Mouse (Mus musculus) A20 (cell line): ENCODE results near the gene AI467606.
"Not testable (repeated sequence)": the region's sequence is repeated elsewhere in the genome, so short reads cannot be mapped to it uniquely, and the experiment has no call there.

Experiments used
- DNase-seq: peaks from one replicate; pipeline ENCODE4 v3.0.0-alpha.2; 2011; ENCODE audit warnings: low read depth, low spot score

The AI467606 gene

GRCm38 (mm10) chr7:127091114-127091896 is at the start of gene AI467606:
Gene AI467606 (plus strand): TSS chr7:127091359.
- DNase-seq, result peak; percentile 98

DNA sequence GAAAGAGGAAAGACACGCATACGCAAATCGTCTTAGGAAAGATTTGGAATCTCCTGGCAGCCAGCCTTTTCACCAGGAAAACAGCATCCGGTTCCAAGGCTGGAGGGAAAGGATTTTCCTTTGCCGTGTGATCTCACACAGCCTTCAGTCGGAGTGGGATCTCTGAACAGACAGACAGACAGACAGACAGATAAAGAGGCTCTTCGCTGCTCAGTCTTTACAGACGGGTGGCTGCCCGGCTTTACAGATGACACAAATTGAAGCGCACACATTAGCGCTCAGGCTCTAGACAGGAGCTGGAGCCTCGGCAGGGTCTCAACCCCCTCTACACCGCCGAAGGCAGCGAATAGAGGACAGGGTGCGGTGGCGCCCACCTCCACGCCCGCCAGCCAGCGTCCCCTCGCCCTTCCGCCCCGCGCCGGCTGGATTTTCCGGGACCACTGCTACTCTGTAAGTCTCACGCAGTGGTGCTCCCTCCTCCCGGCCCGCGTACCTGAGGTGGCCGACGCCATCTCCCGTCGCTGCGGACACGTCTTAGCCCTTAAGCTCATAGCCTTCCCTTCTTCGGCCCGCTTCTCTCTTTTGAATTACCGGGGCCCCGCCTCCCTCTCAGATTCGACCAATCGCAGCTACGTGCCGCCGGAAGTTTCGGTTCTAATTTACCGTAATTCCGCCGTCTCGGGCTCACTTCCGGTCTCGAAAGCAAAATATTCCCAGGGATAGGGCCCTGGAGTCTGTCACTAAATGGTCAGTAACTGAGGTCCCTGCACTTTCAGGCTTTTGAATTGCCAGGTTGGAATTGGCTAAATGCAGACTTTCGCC is 49.1 kb upstream of the AI467606 start, which contains the start of gene Kif22:
Gene Kif22, minus strand, starts transcription at position 621 of the 822 bp plus-strand sequence.
- DNase-seq, result peak; percentile 91

GRCm38 (mm10) chr7:127055026-127055585 is 36.1 kb upstream of the AI467606 start:
- no peak for DNase-seq

DNA sequence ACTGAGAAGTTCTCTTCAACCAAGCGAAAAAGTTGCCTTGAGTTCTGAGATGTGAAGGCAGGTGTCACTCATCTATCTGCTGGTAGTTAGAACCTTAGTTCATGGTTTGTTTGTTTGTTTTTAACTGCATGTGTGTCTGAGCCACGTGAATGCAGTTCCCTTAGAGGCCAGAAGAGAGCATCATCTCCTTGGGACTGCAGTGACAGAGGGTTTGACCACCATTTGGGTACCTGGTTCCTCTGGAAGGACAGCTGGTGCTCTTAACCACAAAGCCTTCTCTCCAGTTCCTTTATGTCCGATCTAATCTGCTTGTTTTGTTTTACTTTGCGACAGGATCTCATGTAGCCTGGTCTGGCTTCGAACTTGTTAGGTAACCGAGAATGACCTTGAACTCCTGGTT is 25.6 kb upstream of the AI467606 start:
- peak; percentile 43 for DNase-seq

GRCm38 (mm10) chr7:127066317-127066716 is 24.8 kb upstream of the AI467606 start:
- no peak for DNase-seq

DNA sequence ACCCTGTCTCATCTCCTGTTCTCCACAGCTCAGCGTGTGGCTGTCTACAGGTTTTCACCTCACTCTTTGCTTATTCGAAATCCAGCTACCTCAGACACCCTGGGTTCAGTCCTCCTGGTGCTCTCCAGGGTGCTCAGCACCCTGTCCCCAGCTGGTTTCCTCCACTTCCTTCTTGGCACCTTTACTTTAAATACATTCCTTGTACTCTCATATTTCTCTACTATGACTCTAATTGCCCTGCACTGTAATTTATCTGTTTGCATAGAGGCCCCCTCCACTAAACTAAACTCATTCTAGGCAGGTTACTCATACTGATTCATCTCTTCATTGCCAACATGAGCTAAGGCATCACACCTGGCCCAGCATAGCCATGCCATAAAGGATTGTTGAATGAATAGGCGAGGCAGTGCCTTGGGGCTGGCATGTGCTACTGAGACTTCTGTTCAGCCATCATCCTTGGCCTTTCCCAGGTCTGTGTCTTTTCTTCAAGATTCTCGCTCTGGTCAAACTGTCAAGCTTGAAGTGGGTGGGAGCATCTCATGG is 20.2 kb upstream of the AI467606 start:
- DNase-seq, result no peak

GRCm38 (mm10) chr7:127073221-127073620 is 17.9 kb upstream of the AI467606 start:
- DNase-seq, result no peak

DNA sequence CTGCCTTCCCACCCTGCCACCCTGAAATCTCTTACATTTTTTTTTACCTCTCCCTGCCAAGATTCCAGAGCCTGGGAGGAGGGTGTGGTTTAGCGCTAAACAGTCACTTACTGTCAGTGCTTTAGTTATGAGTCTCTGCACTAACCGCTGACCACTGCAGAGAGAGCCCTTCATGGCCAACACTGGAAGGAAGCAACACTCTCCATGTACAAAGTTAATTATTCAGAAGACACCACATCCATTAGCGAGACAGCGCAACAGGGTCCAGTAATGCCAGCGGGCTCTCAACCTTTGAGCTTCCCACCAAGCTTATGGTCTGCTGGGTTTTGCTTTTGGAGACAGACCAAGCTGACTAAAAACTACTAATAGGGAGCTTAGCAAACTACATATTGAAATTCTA is 15.0 kb upstream of the AI467606 start:
- no peak for DNase-seq

DNA sequence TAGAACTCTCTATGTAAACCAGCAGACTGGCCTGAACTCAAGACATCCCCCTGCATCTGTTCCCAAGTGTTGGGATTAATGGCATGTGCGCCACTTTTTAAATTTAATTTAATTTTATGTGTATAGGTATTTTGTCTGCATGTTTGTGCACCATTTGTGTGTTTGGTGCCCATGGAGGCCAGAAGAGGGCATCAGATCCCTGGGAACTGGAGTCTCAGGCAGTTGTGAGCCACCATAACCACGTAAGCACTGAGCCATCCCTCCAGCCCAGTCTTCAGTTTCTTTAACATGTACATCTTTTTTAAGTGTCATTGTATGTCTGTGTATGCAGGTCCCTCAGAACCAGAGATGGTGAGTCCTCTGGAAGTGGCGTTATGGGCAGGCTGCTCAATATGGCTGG is 13.5 kb upstream of the AI467606 start:
- DNase-seq, result peak; percentile 44

DNA sequence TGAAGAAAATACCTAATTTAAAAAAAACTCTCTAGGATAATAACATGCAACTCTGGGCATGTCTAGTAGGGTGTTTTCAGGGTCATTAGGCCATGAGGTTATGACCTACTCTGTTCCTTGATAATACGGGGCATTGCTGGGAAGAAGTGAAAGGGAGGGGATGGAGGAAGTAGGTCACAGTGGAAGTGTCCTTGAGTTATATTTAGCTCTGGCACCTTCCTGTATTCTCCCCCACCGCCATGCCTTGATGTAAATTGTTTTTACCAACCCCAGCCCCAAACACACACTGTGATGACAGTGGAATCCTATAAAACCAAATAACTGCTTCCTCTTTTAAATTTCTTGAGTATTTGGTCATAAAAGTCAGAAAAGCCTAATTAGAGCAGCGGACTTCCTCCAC is 11.1 kb upstream of the AI467606 start:
- DNase-seq, result no peak

GRCm38 (mm10) chr7:127082271-127082670 is 8.9 kb upstream of the AI467606 start:
- no peak for DNase-seq

DNA sequence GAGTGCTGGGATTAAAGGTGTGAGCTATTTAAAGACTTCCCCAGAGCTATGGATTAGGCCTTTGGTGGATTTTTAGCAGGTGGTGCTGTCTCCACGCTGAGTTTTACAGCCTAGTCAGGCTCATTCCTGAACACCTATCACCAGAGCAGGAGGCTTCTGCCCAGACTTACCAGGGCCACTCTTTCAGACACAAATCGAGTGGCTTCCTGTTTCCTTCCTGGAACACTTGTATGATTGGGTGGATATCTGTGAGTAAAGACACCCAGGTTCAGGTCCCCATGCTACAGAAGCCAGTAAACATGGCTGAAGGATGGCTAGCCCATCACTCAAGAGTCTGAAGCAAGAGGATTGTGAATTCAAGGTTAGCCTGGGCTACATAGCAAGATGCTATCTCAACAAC is 8.2 kb upstream of the AI467606 start:
- DNase-seq, result no peak

DNA sequence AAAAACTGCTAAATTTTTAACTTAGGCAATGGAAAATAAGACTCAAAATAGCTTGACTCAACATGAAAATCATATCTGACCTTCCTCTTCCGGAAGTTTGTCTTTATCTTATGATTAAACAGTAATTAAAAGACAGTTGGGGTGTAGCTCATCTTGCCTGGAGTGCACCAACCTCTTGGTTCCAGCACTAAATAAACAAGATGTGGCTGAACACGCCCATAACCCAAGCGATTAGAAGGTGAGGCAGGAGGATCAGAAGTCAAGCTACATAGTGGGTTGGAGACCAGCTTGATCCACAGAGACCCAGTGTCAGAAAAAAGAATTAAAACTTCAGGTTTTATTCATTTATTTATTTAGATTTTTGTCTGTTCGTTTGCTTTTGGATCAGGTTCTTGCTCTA is 7.5 kb upstream of the AI467606 start:
- no peak for DNase-seq

DNA sequence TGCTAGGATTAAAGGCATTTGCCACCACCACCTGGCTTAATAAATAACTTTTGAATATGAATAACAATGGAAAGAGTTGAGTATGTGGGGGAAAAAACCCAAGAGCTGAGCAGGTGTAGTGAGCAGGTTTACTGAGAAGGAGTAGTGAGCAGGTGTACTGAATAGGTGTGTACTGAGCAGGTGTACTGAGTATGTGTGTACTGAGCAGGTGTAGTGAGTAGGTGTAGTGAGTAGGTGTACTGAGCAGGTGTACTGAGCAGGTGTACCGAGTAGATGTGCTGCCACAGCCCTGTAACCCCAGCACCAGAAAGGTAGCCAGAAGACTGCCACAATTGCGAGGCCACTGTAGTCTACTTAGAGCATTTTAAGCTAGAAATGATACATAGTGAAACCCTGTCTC is 6.4 kb upstream of the AI467606 start:
- DNase-seq, result no peak

DNA sequence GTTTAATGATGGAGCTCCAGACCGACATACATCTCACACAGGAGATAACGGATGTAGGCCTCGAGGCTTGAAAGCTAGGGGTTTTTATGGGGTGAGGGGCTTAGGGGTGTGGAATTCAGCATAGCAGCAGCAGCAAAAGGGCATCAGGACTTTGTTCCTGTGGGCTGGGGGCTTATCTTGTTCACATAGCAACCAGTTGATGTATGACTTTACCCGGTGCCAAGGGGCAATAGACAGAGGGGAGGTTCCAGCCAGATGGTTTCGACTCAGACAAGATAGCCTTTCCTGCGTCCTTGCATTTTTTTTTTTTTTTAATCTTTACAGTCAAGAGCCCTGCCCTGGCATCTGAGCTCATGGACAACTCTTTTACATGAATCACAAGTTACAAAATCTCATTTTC is 5.4 kb upstream of the AI467606 start:
- DNase-seq, result not testable (repeated sequence)

GRCm38 (mm10) chr7:127087278-127088010 is 3.7 kb upstream of the AI467606 start, which contains the start of gene Zg16:
Gene Zg16 (minus strand): TSS chr7:127087328.
- DNase-seq, result not testable (repeated sequence)

GRCm38 (mm10) chr7:127088083-127088482 is 3.1 kb upstream of the AI467606 start:
- no peak for DNase-seq

GRCm38 (mm10) chr7:127088901-127089845 is 2.0 kb upstream of the AI467606 start:
- DNase-seq, result peak; percentile 73

GRCm38 (mm10) chr7:127090154-127091113 is 725 bp upstream of the AI467606 start:
- no peak for DNase-seq
